Mouse (Mus musculus): ENCODE results near the gene Rsrc1. TPM values are rescaled to one million over a fixed set of nuclear protein-coding genes. Genes with fewer than 3 reads are reported as not detected.
"Not testable (repeated sequence)": the region's sequence is repeated elsewhere in the genome, so short reads cannot be mapped to it uniquely, and the experiment has no call there.

Gene Rsrc1
- polyA plus RNA-seq, 1 experiment from 2014 or later, result 103 TPM

- ATAC-seq, result no peak
These were observed 135.1 kb downstream of the Rsrc1 start for GRCm38 (mm10) chr3:67116317-67116716.

GRCm38 (mm10) chr3:67132521-67132920, 151.3 kb downstream of the Rsrc1 start:
- ChIA-PET CTCF (interaction anchor here (1.0 to 2.9 kb wide), 6 partner anchors 9 to 146 kb away, joined by 3 to 9 read pairs (median 4); no protein-coding TSS in a partner anchor), POLR2A (no interaction called here)
- DNase-seq (ENCODE audit: low read depth, low spot score) (no peak), ATAC-seq (no peak)
- TF ChIP-seq CTCF (IDR thresholded peaks at IDR 0.05), result peak; percentile 35
- in situ Hi-C loops (cut with MboI; ENCODE audit: low pct_unique_long_range_greater_than_20kb), result loop anchor here (5.0 kb wide), 1 partner anchor 50 kb away; no protein-coding TSS in a partner anchor
- H3K27me3 ChIP-seq, result no peaks in the 10 kb centered on the region

More at GRCm38 (mm10) chr3:67116317-67116716, 135.1 kb downstream of the Rsrc1 start:
- DNase-seq (ENCODE audit: low read depth, low spot score), result no peak
- TF ChIP-seq CTCF (IDR thresholded peaks at IDR 0.05), result no peak
- H3K27me3 ChIP-seq, result no peaks in the 10 kb centered on the region
- CTCF ChIA-PET, result no interaction called here
- in situ Hi-C loops (cut with MboI; ENCODE audit: low pct_unique_long_range_greater_than_20kb), result no loop called here
- POLR2A ChIA-PET, result no interaction called here

- ATAC-seq, result no peak
- DNase-seq (ENCODE audit: low read depth, low spot score), result no peak
- no peak for TF ChIP-seq CTCF (IDR thresholded peaks at IDR 0.05)
- no peaks in the 10 kb centered on the region for H3K27me3 ChIP-seq
- ChIA-PET POLR2A (no interaction called here), CTCF (interaction anchor here (0.6 to 1.1 kb wide), 4 partner anchors 18 to 1240 kb away, joined by 3 to 4 read pairs (median 4); no protein-coding TSS in a partner anchor)
- in situ Hi-C loops (cut with MboI; ENCODE audit: low pct_unique_long_range_greater_than_20kb), result no loop called here
These were observed 154.7 kb downstream of the Rsrc1 start for GRCm38 (mm10) chr3:67135749-67136375.

GRCm38 (mm10) chr3:67144952-67145351, 163.8 kb downstream of the Rsrc1 start:
- POLR2A ChIA-PET, result no interaction called here
- CTCF ChIA-PET, result interaction anchor here (1.1 to 1.4 kb wide), 3 partner anchors 12 to 22 kb away, joined by 3 to 4 read pairs (median 4); no protein-coding TSS in a partner anchor
- no peak for TF ChIP-seq CTCF (IDR thresholded peaks at IDR 0.05)
- no peak for DNase-seq (ENCODE audit: low read depth, low spot score)
- no peak for ATAC-seq
- H3K27me3 ChIP-seq, result no peaks in the 10 kb centered on the region
- in situ Hi-C loops (cut with MboI; ENCODE audit: low pct_unique_long_range_greater_than_20kb), result no loop called here

- DNase-seq (ENCODE audit: low read depth, low spot score), result no peak
- in situ Hi-C loops (cut with MboI; ENCODE audit: low pct_unique_long_range_greater_than_20kb), result no loop called here
- ChIA-PET POLR2A (no interaction called here), CTCF (interaction anchor here (1.3 to 1.4 kb wide), 2 partner anchors 13 to 18 kb away, joined by 4 read pairs; no protein-coding TSS in a partner anchor)
- H3K27me3 ChIP-seq, result no peaks in the 10 kb centered on the region
- no peak for TF ChIP-seq CTCF (IDR thresholded peaks at IDR 0.05)
- ATAC-seq, result no peak
These were observed 165.1 kb downstream of the Rsrc1 start for GRCm38 (mm10) chr3:67146280-67146679.

GRCm38 (mm10) chr3:67147246-67147645, 166.1 kb downstream of the Rsrc1 start:
- CTCF ChIA-PET, result no interaction called here
- POLR2A ChIA-PET, result no interaction called here
- DNase-seq (ENCODE audit: low read depth, low spot score), result no peak
- no peak for TF ChIP-seq CTCF (IDR thresholded peaks at IDR 0.05)
- in situ Hi-C loops (cut with MboI; ENCODE audit: low pct_unique_long_range_greater_than_20kb), result no loop called here
- no peaks in the 10 kb centered on the region for H3K27me3 ChIP-seq
- ATAC-seq, result no peak

- in situ Hi-C loops (cut with MboI; ENCODE audit: low pct_unique_long_range_greater_than_20kb), result no loop called here
- ATAC-seq (no peak), DNase-seq (ENCODE audit: low read depth, low spot score) (no peak)
- POLR2A ChIA-PET, result no interaction called here
- CTCF ChIA-PET, result interaction anchor here (1.0 to 1.7 kb wide), 3 partner anchors 9 to 15 kb away, joined by 3 to 4 read pairs (median 3); no protein-coding TSS in a partner anchor
- TF ChIP-seq CTCF (IDR thresholded peaks at IDR 0.05), result peak; percentile 45
- no peaks in the 10 kb centered on the region for H3K27me3 ChIP-seq
These were observed 216.0 kb downstream of the Rsrc1 start for GRCm38 (mm10) chr3:67197179-67197578.

GRCm38 (mm10) chr3:67213047-67213457, 231.9 kb downstream of the Rsrc1 start:
- in situ Hi-C loops (cut with MboI; ENCODE audit: low pct_unique_long_range_greater_than_20kb), result no loop called here
- peak; percentile 31 for ATAC-seq
- POLR2A ChIA-PET, result no interaction called here

GRCm38 (mm10) chr3:67232617-67233241, 251.5 kb downstream of the Rsrc1 start:
- POLR2A ChIA-PET, result no interaction called here
- H3K27me3 ChIP-seq, result no peaks in the 10 kb centered on the region
- DNase-seq (ENCODE audit: low read depth, low spot score), result no peak
- ATAC-seq, result no peak
- no peak for TF ChIP-seq CTCF (IDR thresholded peaks at IDR 0.05)
- CTCF ChIA-PET, result interaction anchor here (1.1 kb wide), 1 partner anchor 12 kb away, joined by 5 read pairs; no protein-coding TSS in a partner anchor
- in situ Hi-C loops (cut with MboI; ENCODE audit: low pct_unique_long_range_greater_than_20kb), result no loop called here

More at GRCm38 (mm10) chr3:67213047-67213457, 231.9 kb downstream of the Rsrc1 start:
- TF ChIP-seq CTCF (IDR thresholded peaks at IDR 0.05), result no peak
- CTCF ChIA-PET, result interaction anchor here (1.8 kb wide), 1 partner anchor 24 kb away, joined by 4 read pairs; no protein-coding TSS in a partner anchor
- no peaks in the 10 kb centered on the region for H3K27me3 ChIP-seq
- DNase-seq (ENCODE audit: low read depth, low spot score), result no peak

- in situ Hi-C loops (cut with MboI; ENCODE audit: low pct_unique_long_range_greater_than_20kb); DNase-seq (ENCODE audit: low read depth, low spot score); ATAC-seq; CTCF ChIA-PET; H3K27me3 ChIP-seq; POLR2A ChIA-PET: not testable (repeated sequence)
These were observed 261.3 kb downstream of the Rsrc1 start for GRCm38 (mm10) chr3:67242451-67242850.

GRCm38 (mm10) chr3:67267448-67267847, 286.3 kb downstream of the Rsrc1 start:
- DNase-seq (ENCODE audit: low read depth, low spot score) (no peak), ATAC-seq (no peak)
- POLR2A ChIA-PET, result no interaction called here
- H3K27me3 ChIP-seq, result no peaks in the 10 kb centered on the region
- CTCF ChIA-PET, result interaction anchor here (0.9 to 1.3 kb wide), 2 partner anchors 16 to 32 kb away, joined by 4 read pairs; no protein-coding TSS in a partner anchor
- TF ChIP-seq CTCF (IDR thresholded peaks at IDR 0.05), result no peak
- in situ Hi-C loops (cut with MboI; ENCODE audit: low pct_unique_long_range_greater_than_20kb), result no loop called here

Data from Patski (cell line).